Mouse (Mus musculus) mesoderm, embryonic 11.5 days (tissue): ENCODE results near the gene Krcc1.
"Not testable (repeated sequence)": the region's sequence is repeated elsewhere in the genome, so short reads cannot be mapped to it uniquely, and the experiment has no call there.

Experiments
- DNase-seq: peaks from one replicate; pipeline ENCODE4 v3.0.0-alpha.2; 2012; ENCODE audit warnings: low read depth, low spot score

Krcc1 gene

DNA sequence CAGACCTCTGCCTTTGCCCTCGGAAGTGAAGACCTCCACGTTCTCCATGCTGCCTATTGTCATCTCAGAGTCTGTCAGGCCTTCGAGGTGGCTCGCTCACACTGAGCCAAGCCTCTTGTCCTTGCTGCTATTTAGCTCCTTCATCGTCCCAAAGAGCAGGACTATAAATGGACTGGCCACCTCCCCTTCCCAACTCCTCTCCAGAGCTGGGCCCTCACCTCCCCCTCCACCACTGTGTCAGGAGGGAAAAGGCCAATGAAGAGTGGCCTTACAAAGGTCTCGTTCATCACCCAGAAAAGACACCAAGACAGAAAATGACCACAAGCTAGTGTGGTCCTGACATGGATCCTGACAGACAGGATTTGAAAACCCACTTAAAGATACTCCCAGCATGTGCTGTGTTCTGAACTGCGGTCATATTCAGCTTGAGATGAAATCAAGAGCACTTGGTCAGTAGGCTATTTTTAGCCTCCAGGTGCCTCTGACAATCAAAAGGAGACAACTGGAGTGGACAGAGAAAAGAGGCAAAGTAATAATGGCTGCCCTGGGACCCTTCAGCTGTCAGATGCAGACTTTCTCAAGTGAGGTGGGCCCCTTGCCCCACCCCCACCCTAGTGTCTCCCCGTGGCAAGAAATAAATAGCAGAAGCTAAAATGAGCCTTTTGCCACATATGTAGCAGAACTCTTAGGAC is 9.2 kb upstream of the Krcc1 start:
- DNase-seq, result no peak

GRCm38 (mm10) chr6:71267603-71268002 is 3.9 kb upstream of the Krcc1 start:
- DNase-seq, result not testable (repeated sequence)

GRCm38 (mm10) chr6:71268929-71269685 is 2.4 kb upstream of the Krcc1 start:
- peak; percentile 5 for DNase-seq

GRCm38 (mm10) chr6:71269686-71270050 is 1.8 kb upstream of the Krcc1 start:
- not testable (repeated sequence) for DNase-seq

GRCm38 (mm10) chr6:71270301-71271056 is 998 bp upstream of the Krcc1 start:
- DNase-seq, result peak; percentile 41

- no peak for DNase-seq
Measured at GRCm38 (mm10) chr6:71271057-71271388, 454 bp upstream of the Krcc1 start.

GRCm38 (mm10) chr6:71272316-71272741 is 852 bp downstream of the Krcc1 start:
- no peak for DNase-seq

GRCm38 (mm10) chr6:71273715-71274114 is 2.2 kb downstream of the Krcc1 start:
- no peak for DNase-seq

DNA sequence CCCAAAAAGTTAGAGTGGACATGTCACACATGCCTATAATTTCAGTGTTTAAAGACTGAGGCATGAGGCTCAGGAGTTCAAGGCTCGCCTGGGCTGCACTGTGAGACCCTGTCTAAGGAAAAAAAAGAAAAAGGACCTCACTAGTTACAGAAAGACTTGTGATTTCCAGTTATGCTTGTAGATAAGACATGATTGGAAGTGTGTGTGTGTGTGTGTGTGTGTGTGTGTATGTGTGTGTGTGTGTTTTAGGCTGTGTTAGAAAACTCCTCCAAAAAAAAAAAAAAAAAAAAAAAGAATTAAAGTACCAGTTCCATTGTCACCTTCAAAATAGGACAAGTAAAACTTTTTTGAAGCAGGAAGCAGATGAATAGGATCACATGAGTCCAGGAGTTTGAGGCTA is 3.1 kb downstream of the Krcc1 start:
- no peak for DNase-seq

- DNase-seq, result no peak
Measured at GRCm38 (mm10) chr6:71279418-71279817, 7.9 kb downstream of the Krcc1 start.

DNA sequence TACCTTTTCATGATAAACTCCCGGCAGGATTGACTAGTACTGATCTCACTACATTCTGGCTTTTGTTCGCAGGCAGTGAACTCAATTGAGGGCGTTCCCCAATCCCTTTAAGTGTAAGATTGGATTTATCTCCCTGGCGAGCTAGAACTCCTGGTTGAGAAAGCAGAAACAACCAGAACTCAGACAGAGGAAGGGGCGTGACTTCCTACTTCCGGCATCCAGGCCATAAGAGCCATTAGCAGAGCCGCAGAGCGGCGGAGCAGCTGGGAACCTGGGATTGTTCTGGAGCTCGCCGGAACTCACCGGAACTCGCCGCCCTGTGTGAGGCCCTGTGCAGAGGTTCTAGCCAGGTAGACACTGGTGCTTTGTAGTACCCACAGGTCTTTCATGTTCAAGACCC is 22.0 kb downstream of the Krcc1 start:
- no peak for DNase-seq

DNA sequence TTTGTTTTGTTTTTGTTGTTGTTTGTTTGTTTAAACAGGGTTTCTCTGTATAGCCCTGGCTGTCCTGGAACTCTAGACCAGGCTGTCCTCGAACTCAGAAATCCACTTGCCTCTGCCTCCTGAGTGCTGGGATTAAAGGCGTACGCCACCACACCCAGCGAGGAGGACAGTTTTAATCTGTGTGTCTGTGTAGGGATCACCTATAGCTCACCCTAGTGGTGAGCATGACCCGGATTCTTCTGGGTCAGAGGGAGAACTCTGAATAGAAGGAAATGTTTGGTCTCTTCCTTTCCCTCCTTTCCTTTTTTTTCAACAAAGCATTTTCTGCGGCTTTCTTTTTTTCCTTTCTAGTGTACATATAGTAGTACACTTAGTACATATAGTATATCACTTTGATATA is 23.8 kb downstream of the Krcc1 start:
- no peak for DNase-seq

GRCm38 (mm10) chr6:71298051-71298450 is 26.6 kb downstream of the Krcc1 start:
- DNase-seq, result no peak

DNA sequence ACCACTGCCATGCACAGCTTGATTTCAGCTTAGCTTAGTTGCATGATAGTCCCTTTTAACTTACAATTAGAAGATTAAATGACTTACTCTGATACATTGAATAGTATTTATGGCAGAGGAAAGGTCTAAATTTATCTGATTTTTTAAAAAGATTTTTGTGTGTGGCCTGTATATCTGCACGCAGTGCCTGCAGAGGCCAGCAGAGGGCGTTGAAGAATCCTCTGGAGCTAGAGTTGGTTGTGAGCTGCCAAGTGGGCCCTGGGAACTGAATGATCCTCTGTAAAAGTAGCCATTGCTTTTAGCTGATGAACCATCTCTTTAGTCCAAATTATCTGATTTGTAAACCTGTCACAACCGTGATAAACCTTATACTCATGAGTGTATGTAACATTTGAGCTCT is 27.3 kb downstream of the Krcc1 start:
- DNase-seq, result peak; percentile 41

DNA sequence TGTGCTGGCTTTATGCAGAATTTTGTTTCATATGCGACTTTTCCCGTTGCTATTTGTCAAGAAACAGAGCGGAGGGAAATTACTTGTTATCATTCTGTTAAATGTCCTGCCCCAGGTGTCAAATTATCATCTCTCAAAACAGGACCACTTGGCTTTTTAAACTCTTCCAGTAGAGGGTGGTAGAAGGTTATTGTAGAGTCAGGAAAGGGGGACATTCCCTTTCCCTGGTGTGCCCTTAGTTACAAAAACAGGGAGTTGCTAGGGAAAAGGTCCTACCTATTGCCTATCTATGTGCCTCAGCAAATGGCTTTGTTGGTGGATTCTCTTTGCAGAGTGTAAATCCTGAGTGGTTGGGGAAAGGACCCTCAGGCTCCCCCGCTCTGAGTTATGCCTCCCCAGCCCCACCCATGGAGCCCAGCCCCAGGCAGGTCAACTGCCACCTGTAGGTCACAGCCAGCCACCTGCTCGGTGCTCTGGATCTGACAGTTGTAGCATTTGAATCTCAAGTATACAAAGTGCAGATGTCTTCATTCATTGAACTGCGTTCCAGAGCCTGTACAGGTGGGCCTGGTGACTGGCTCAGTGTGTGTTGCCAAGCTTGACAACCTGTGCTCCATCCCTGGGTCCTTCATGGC is 30.7 kb downstream of the Krcc1 start:
- no peak for DNase-seq

DNA sequence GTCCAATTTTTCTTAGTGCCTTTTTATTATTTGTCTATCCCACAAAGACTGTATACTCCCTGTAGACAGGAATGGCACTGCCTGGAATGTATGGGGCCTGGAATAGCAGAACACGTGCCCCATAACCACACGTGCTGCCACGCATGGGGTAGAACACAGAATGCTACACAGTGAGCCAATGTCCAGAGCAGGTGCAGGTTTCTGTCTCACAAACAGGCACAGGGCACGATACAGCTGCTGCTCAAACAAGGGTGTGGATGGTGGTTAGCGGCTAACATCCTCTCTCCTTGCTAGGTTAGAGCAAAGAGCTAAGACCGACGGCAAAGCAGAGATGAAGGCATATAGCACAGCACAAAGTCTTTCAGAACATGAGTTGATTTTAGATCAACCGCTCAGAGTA is 36.0 kb downstream of the Krcc1 start:
- no peak for DNase-seq

DNA sequence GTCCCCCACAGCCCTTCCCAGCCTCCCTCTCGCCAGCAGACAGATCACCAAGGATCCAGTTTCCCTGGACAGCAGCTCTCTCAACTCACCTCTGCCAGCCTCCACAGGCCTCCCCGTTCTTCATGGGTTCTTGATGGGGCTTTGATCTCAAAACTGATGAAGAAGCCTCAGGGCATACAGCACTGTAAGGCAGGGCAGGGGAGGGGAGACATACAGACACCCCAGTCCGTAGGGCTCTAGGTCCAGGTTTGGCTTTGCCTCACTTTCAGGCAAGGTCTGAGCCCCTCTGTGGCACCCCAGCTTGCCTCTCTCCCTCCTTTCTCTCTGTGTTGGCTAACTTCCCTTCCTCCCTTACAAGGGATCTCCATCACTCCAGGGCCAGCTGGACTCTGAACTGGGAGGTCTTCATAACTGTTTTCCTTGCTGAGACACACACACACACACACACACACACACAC is 50.4 kb downstream of the Krcc1 start, which contains the start of gene Smyd1:
Gene Smyd1, minus strand, starts transcription at position 408 of the 458 bp plus-strand sequence.
- DNase-seq, result no peak

GRCm38 (mm10) chr6:71322491-71322921 is 51.0 kb downstream of the Krcc1 start, which contains the start of gene Cd8b1:
Gene Cd8b1 (plus strand): TSS chr6:71322788.
- no peak for DNase-seq

- DNase-seq, result no peak
Measured at GRCm38 (mm10) chr6:71324816-71325215, 53.3 kb downstream of the Krcc1 start.

- no peak for DNase-seq
Measured at GRCm38 (mm10) chr6:71329881-71330280, 58.4 kb downstream of the Krcc1 start.

- DNase-seq, result no peak
Measured at GRCm38 (mm10) chr6:71330486-71330885, 59.0 kb downstream of the Krcc1 start.

GRCm38 (mm10) chr6:71331491-71331890 is 60.0 kb downstream of the Krcc1 start:
- DNase-seq, result not testable (repeated sequence)
